Mouse (Mus musculus) layer of hippocampus, adult 6 months (tissue): Measurements from ENCODE around the gene Snx33. TPM values are rescaled to one million over a fixed set of nuclear protein-coding genes. Genes with fewer than 3 reads are reported as not detected.

Experiments
- long read RNA-seq, 2 experiments: library from polyadenylated mRNA; unstranded; transcript quantifications; one replicate each; pipeline ENCODE4 v2.0.0; 2019 to 2020
- polyA plus RNA-seq: library from polyadenylated mRNA; unstranded; fragments of <200 nt; fragmentation: Nextera tagmentation; gene quantifications from 2 replicates; pipeline ENCODE4 v1.2.3, GENCODE M21; 2021

Gene Snx33
- polyA plus RNA-seq = 3.8 and 4.0 TPM in 2 replicates
- long read RNA-seq, experiment 1, full-length matches to known transcripts = 5 of 6 reads
- long read RNA-seq, experiment 1, partial matches to known transcripts = 0 of 6 reads
- long read RNA-seq, experiment 1, other reads (novel, unspliced or antisense) = 1 of 6 reads
- long read RNA-seq, experiment 2, full-length matches to known transcripts = 28 of 30 reads
- long read RNA-seq, experiment 2, partial matches to known transcripts = 0 of 30 reads
- long read RNA-seq, experiment 2, other reads (novel, unspliced or antisense) = 2 of 30 reads

GRCm38 (mm10) chr9:56928041-56928811 lies at the start of gene Snx33:
TSS of gene Snx33 (minus strand) at chr9:56928371.

GRCm38 (mm10) chr9:56950414-56951400 lies 22.5 kb upstream of the Snx33 start, which contains the start of gene Snupn:
TSS of gene Snupn (plus strand) at chr9:56950878.

GRCm38 (mm10) chr9:56937223-56938160 lies 9.3 kb upstream of the Snx33 start, which contains the start of gene Imp3:
TSS of gene Imp3 (plus strand) at chr9:56937475.

Other genes with a start within 250 kb of the Snx33 start
- 64.1 and 67.8 TPM in 2 replicates for gene Lingo1, start 131.9 kb downstream of the Snx33 start, polyA plus RNA-seq
- gene Odf3l1, start 63.7 kb downstream of the Snx33 start, polyA plus RNA-seq = 0.15 and 0.26 TPM in 2 replicates
- 5.4 and 7.2 TPM in 2 replicates for gene Cspg4, start 63.3 kb downstream of the Snx33 start, polyA plus RNA-seq
- gene Imp3, start 9.1 kb upstream of the Snx33 start, polyA plus RNA-seq = 88.0 and 89.6 TPM in 2 replicates
- 18.0 and 19.7 TPM in 2 replicates for gene Snupn, start 22.5 kb upstream of the Snx33 start, polyA plus RNA-seq
- 9.2 and 10.4 TPM in 2 replicates for gene Ptpn9, start 66.6 kb upstream of the Snx33 start, polyA plus RNA-seq
- gene Sin3a, start 143.7 kb upstream of the Snx33 start, polyA plus RNA-seq = 3.8 and 6.9 TPM in 2 replicates
- 16.8 and 17.6 TPM in 2 replicates for gene Man2c1, start 202.3 kb upstream of the Snx33 start, polyA plus RNA-seq
- gene Neil1, start 219.9 kb upstream of the Snx33 start, polyA plus RNA-seq = 3.7 and 4.5 TPM in 2 replicates
- 147 and 148 TPM in 2 replicates for gene Commd4, start 230.0 kb upstream of the Snx33 start, polyA plus RNA-seq